Mouse (Mus musculus) urinary bladder, postnatal 14 days (tissue): Measurements from ENCODE around the gene Bbof1.

Source experiments
- DNase-seq: peaks from one replicate; pipeline ENCODE4 v3.0.0; 2021; ENCODE audit warnings: low spot score

Bbof1 gene

DNA sequence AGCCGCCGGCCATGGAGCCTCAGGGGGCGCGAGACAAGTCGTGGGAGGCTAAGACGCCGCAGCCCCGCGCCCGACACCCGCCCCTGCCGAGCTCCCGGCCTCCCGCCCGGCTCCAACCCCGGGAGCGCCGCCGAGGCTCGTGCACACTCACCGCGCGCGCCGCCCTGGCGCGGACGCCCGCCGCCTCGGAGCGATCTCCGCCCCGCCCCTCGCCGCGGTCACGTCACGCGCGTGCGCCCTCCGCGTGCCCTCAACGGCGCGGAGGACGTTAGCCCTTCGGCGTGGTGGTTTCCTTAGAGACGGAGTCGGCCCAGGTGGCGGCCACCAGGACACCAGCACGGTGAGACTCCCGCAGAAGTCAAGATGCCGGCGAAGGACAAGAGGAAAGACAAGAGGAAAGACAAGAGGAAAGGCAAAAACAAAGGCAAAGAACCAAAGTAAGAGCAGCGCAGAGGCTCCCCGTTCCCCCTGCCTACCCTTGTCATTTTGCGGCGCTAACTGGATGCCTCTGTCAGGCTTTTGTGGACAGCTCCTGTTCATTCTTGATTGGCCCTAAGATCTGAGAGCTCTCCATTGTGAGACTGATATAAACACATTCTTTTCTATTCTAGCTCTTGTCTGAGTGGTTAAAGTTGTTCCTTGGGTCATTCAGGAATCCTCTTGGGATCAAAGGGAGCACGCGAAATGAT, at the start of gene Bbof1, which contains the start of gene Entpd5:
Gene Bbof1, plus strand, starts transcription at position 253 of the 689 bp plus-strand sequence.
Gene Entpd5, minus strand, starts transcription at position 211 of the 689 bp plus-strand sequence.
- DNase-seq, result peak; percentile 90

DNA sequence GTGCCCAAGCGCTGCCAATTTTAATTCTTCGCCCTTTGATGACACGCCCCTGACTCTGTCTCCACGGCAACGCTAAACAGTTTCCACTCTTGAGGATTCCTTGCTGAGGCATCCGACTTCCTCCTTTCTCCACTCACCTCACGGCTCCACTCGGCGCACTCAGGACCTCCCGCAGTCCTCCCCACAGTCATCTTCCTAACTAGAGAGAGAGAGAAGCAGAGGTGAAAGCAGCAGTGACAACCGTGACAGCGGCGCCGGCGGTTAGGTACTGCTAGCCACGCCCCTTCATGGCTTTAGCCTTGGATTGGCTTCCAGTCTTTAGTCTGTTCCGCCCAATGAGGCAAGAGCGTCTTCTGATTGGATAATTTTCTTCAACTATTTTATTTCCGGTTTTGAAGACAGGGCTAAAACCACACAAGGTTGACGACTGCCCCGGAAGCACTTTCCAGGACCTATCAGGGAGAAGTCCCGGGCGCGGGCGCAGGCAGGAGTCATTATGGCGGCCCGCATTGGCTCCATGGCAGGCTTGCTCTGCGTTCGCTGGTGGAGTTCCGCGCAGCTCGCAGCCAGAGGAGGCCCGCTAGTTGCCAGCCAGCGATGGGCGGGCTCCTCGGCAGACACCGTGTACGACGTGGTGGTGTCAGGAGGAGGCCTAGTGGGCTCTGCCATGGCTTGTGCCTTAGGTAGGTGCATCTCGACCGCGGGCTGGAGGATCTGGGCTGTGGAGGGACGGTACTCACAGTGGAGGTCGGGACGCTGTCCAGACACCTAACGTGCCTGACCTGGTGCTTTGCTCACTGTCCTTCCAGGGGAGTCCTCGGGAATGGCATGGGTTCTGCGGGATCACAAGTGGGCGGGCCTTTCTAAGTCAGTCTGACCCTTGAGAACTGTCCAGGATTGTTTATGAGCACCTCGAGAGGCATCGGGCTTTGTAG, 47.0 kb upstream of the Bbof1 start, which contains the start of the genes Coq6 and Fam161b:
Gene Coq6, plus strand, starts transcription at position 103 of the 935 bp plus-strand sequence.
Gene Fam161b, minus strand, starts transcription at position 279 of the 935 bp plus-strand sequence.
- peak; percentile 96 for DNase-seq

- no peak for DNase-seq
Measured at GRCm38 (mm10) chr12:84362872-84363271, 46.0 kb upstream of the Bbof1 start.

DNA sequence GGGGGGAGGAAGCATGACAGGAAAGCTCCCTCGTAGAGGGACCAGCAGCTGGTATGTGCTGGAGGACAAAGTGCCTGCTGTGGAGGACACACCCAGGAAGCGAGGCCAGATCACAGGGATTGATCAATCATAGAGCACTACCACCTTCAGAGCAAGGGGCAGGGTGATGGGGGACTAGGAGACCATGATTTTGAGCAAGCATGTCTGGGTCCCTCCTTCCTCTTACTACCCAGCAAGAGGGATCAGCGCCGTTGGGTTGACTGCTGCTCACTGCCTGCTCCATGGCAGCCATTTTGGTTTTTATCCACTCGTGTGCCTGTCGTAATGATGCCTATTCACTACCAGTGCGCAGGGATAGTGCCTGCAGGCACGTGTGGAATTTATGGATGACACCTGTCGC, 44.6 kb upstream of the Bbof1 start:
- no peak for DNase-seq

GRCm38 (mm10) chr12:84365137-84365536, 43.7 kb upstream of the Bbof1 start:
- no peak for DNase-seq

- DNase-seq, result no peak
Measured at GRCm38 (mm10) chr12:84366971-84367370, 41.9 kb upstream of the Bbof1 start.

- DNase-seq, result no peak
Measured at GRCm38 (mm10) chr12:84371647-84372046, 37.2 kb upstream of the Bbof1 start.

DNA sequence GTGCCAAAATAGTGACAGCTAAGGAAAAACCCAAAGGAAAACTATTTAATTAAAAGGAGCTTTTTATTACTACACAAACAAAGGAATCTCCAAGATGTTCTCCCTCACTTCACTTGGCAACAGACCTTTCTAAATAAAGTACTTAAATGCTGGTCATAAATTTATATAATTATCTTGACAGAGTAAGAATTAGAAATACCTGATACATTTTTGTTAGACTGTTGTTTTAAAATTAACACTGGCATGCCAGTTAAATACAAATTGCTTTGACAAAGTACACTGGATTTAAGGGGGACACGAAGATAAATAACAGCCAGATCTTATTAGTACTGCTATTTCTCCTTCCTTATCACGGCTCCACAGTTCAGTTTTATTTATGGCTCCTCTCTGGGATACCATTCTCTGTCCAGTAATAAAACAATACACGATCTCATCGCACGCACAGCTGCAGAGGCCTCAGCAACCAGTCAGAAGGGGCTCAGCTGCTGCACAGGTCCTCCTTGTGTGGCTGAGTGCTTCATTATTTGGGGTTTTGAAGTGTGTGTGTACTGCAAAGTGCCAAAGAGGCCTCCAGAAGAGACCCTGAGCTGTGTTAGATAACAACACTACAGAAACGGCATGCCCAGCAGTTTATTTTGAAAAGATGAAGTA, 34.9 kb upstream of the Bbof1 start:
- no peak for DNase-seq

DNA sequence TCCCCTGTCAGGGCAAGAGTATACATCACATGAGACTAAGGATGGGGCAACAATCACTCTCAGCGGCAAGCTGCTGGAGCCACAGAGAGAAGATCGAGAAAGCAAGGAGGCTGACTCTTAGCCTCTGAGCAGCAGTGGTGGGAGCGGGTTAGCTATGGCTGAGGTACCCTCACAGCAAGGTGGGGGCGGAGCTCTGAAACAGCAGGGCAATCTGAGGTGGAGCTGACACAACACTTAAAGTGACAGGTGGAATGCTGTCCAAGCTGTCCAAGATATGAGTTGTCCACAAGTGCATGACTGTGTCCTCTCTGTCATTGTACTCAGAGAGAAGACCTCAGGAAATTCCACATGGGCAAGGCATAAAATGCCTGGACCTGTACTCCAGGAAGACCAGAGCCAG, 26.5 kb upstream of the Bbof1 start:
- no peak for DNase-seq

DNA sequence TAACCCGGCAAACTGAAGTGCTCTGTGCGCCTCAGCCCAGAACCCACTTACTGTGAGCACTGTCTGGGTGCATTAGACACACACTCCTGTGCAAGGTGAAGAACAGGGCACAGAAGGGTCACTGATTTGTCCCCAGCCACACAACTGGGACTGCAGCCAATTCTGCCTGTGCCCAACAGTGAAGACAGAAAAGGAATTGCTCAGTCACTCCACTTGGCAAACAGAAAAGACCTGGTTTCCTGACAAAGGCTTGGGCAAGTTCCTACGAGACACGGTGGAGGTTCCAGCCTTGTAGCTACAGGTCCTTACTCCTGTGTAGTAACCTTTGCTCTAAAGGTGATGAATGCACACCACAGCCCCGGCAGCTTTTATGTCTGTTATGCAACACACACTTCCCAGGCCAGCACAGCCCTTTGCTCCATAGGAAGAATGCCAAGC, 24.2 kb upstream of the Bbof1 start:
- DNase-seq, result peak; percentile 85

DNA sequence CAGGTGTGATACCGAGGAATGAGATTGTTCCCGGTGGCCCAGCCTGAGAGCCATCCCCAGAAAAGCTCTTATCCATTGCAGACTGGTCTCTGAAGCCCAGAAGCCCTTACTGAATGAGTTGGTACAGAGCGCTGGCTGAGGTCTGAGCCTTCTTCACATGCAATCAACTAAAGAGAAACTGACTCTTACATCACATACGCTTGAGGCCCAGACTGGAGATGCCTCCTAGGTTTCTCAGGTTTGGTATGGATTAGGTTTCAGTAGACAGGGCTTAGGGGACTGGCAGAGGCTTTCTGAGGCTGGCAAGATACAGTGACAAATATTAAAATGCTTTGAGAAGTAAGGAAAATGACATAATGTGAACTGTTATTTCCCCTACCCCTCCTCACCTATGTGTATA, 23.5 kb upstream of the Bbof1 start:
- no peak for DNase-seq

GRCm38 (mm10) chr12:84388097-84388496, 20.8 kb upstream of the Bbof1 start:
- no peak for DNase-seq

DNA sequence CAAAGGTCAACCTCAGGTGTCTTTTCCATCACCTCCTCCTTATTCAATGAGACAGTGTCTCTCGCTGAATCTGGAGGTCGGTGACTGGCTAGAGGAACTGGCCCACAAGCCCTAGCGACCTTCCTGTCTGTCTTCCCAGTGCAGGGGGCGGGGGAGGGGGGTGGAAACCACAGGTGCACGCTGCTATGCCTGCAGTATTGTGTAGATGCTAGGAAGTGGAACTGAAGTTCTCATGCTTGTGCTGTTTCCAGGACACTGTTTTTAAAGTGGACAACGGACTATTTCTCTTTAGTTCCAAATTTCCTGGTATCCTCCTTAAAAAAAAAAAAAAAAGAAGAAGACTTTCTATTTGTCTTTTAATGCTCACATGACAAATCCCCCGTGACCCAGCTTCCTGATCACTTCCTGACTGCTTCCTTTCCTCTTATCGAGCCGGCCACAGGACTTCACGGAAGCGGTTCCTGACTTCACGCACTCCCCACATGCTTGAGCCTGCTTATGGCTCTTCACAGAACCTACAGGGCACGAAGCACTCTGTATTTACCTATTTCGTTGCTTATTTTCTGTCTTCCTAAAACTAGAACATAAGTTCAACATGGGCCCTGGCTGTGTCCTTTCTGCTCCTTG, 20.0 kb upstream of the Bbof1 start:
- no peak for DNase-seq

GRCm38 (mm10) chr12:84390336-84390735, 18.5 kb upstream of the Bbof1 start:
- DNase-seq, result no peak

DNA sequence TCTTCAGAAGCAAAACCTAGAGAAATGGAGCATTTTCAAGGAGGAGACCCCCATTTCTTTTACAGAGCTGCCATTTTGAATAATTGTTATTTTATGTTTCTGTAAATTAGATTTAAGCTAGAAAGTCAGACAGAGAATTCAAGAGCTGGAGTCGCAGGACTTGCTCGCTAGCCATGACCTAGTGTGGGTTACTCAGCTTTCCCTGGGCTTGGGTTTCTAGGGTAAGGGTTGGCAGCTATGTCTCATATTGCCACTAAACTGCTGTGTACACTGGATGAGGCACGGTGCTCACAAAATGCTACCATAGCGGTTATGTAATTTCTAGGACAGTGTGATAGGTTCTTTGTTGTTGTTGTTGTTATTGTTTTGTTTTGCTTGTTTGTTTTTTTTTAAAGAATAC, 16.2 kb upstream of the Bbof1 start:
- DNase-seq, result no peak

GRCm38 (mm10) chr12:84393847-84394246, 15.0 kb upstream of the Bbof1 start:
- no peak for DNase-seq

- DNase-seq, result no peak
Measured at GRCm38 (mm10) chr12:84396947-84397679, 11.8 kb upstream of the Bbof1 start.

GRCm38 (mm10) chr12:84397685-84398084, 11.2 kb upstream of the Bbof1 start:
- DNase-seq, result no peak

GRCm38 (mm10) chr12:84398629-84399028, 10.2 kb upstream of the Bbof1 start:
- no peak for DNase-seq

DNA sequence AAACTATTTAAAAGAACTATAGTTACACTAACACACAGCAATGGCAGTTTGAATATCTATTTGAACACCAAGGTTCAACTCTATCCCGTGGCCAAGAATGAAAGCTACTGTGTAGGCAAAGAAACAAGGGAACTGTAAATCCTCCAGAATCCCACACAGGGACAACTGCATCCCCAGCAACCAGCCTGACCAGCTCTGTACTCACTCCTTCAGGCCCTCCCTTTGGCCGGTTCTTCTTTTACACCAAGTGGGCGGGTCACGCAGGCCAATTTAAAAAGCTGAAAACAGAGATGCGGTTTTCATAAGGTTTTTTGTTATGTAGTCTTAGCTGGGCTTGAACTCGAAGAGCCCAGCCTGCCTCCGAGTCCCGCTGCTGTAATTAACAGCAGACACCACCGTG, 9.7 kb upstream of the Bbof1 start:
- DNase-seq, result peak; percentile 35

- peak; percentile 20 for DNase-seq
Measured at GRCm38 (mm10) chr12:84399663-84400062, 9.2 kb upstream of the Bbof1 start.
